Mouse (Mus musculus) stomach, embryonic 16.5 days (tissue): ENCODE results near the gene Wdpcp. TPM values are rescaled to one million over a fixed set of nuclear protein-coding genes. Genes with fewer than 3 reads are reported as not detected.
A peak's percentile ranks its signal among the peaks of the same experiment; 100 is the strongest.
"Not testable (repeated sequence)": the region's sequence is repeated elsewhere in the genome, so short reads cannot be mapped to it uniquely, and the experiment has no call there.

Source experiments
- ATAC-seq: fragments of 200-750 bp; cut with Nextera tagmentation; 2 replicates; pipeline ENCODE4 v1.8.0; 2017; ENCODE audit warnings: moderate number of reproducible peaks, moderate TSS enrichment; ENCODE audit not compliant: insufficient read depth, low FRiP score
- H3K27ac ChIP-seq: fragments of 300-500 bp; sonication (generic); 2 replicates; pipeline ENCODE4 v1.5.1; 2014; ENCODE audit warnings: low read length
- H3K27me3 ChIP-seq: fragments of 300-500 bp; sonication (generic); 2 replicates; pipeline ENCODE4 v1.6.1; 2014; ENCODE audit warnings: low read length, control low read depth, mixed read lengths; ENCODE audit not compliant: control insufficient read depth, insufficient read depth
- H3K36me3 ChIP-seq: fragments of 300-500 bp; sonication (generic); 2 replicates; pipeline ENCODE4 v1.6.1; 2014; ENCODE audit warnings: low read length; ENCODE audit not compliant: control insufficient read depth, insufficient read depth
- H3K4me1 ChIP-seq: fragments of 300-500 bp; sonication (generic); 2 replicates; pipeline ENCODE4 v1.6.1; 2014; ENCODE audit warnings: low read length, control low read depth, mixed read lengths; ENCODE audit not compliant: control insufficient read depth, insufficient read depth
- H3K4me2 ChIP-seq: fragments of 300-500 bp; sonication (generic); 2 replicates; pipeline ENCODE4 v1.6.1; 2014; ENCODE audit warnings: low read depth, low read length, mixed read lengths
- H3K4me3 ChIP-seq: fragments of 300-500 bp; sonication (generic); replicated peaks from 2 replicates; pipeline ENCODE4 v1.5.1; 2014; ENCODE audit warnings: mild to moderate bottlenecking, low read length
- H3K9ac ChIP-seq: fragments of 300-500 bp; sonication (generic); 2 replicates; pipeline ENCODE4 v1.6.1; 2014; ENCODE audit warnings: low read length
- H3K9me3 ChIP-seq: fragments of 300-500 bp; sonication (generic); replicated peaks from 2 replicates; pipeline ENCODE4 v1.6.1; 2016; ENCODE audit warnings: low read length, control low read depth; ENCODE audit not compliant: control insufficient read depth
- WGBS: fragments of 180-500 bp; shearing (Covaris S2); extraction: QIAGEN DNeasy Blood & Tissue Kit; methylation state at CpG from one replicate; pipeline ENCODE4 v1.1.7; 2014; 5-methylcytosine and 5-hydroxymethylcytosine counted together
- polyA plus RNA-seq: library from polyadenylated mRNA; unstranded; fragments of >200 nt; fragmentation: Nextera tagmentation; extraction: Ambion mirVana; gene quantifications from 2 replicates; pipeline ENCODE4 v1.2.1, GENCODE M21; 2015

Wdpcp gene
- 8.9 and 9.2 TPM in 2 replicates for polyA plus RNA-seq

GRCm38 (mm10) chr11:21571700-21572381, at the start of gene Wdpcp, which contains the start of gene Mdh1:
Wdpcp (plus strand) TSS chr11:21572235.
Mdh1 (minus strand) TSS chr11:21572367.
- peak; percentile 98 for ATAC-seq
- Histone ChIP-seq H3K36me3 (no peaks in the 10 kb centered on the region), H3K9ac (peak within 1 kb of the TSS; percentile 75), H3K9me3 (no peaks in the 10 kb centered on the region), H3K4me2 (peak within 1 kb of the TSS; percentile 89), H3K4me3 (peak within 1 kb of the TSS; percentile 72), H3K27ac (peak within 1 kb of the TSS; percentile 89), H3K4me1 (peaks cover 20% of the 10 kb centered on the region), H3K27me3 (no peaks in the 10 kb centered on the region)
- under 1% methylated on average over 42 of the region's 42 CpGs for WGBS

- Histone ChIP-seq H3K4me2 (no peak overlapping the region), H3K27ac (no peak overlapping the region), H3K4me1 (no peaks in the 10 kb centered on the region), H3K9ac (no peak overlapping the region), H3K36me3 (no peaks in the 10 kb centered on the region), H3K27me3 (no peaks in the 10 kb centered on the region), H3K4me3 (no peak overlapping the region), H3K9me3 (no peaks in the 10 kb centered on the region)
- no peak for ATAC-seq
- 36% methylated on average over 2 of the region's 2 CpGs for WGBS
Measured at GRCm38 (mm10) chr11:21528676-21529394, 43.2 kb upstream of the Wdpcp start.

GRCm38 (mm10) chr11:21530856-21531255, 41.2 kb upstream of the Wdpcp start:
- H3K27me3 ChIP-seq, H3K9ac ChIP-seq, H3K9me3 ChIP-seq, H3K27ac ChIP-seq, ATAC-seq, H3K4me2 ChIP-seq, H3K4me3 ChIP-seq, H3K36me3 ChIP-seq, H3K4me1 ChIP-seq: not testable (repeated sequence)
- 83% methylated on average over 2 of the region's 2 CpGs for WGBS

- no peak overlapping the region for H3K9ac ChIP-seq
- H3K4me2 ChIP-seq: no peak overlapping the region
- no peaks in the 10 kb centered on the region for H3K4me1 ChIP-seq
- H3K27ac ChIP-seq: no peak overlapping the region
- H3K36me3 ChIP-seq: no peaks in the 10 kb centered on the region
- 29% methylated on average over 2 of the region's 2 CpGs for WGBS
- H3K4me3 ChIP-seq: no peak overlapping the region
- no peak for ATAC-seq
- H3K27me3 ChIP-seq: no peaks in the 10 kb centered on the region
- H3K9me3 ChIP-seq: no peaks in the 10 kb centered on the region
Measured at GRCm38 (mm10) chr11:21540072-21540471, 32.0 kb upstream of the Wdpcp start.

- H3K4me3 ChIP-seq: no peak overlapping the region
- H3K4me2 ChIP-seq: no peak overlapping the region
- H3K36me3 ChIP-seq: no peaks in the 10 kb centered on the region
- H3K9ac ChIP-seq: no peak overlapping the region
- no peaks in the 10 kb centered on the region for H3K4me1 ChIP-seq
- ATAC-seq: no peak
- H3K27me3 ChIP-seq: no peaks in the 10 kb centered on the region
- H3K27ac ChIP-seq: no peak overlapping the region
- H3K9me3 ChIP-seq: no peaks in the 10 kb centered on the region
- WGBS: 91% methylated on average over 2 of the region's 2 CpGs
Measured at GRCm38 (mm10) chr11:21540622-21541021, 31.4 kb upstream of the Wdpcp start.

GRCm38 (mm10) chr11:21542731-21543130, 29.3 kb upstream of the Wdpcp start:
- H3K4me3 ChIP-seq: no peak overlapping the region
- WGBS: 79% methylated on average over 5 of the region's 5 CpGs
- no peak for ATAC-seq

GRCm38 (mm10) chr11:21545021-21545420, 27.0 kb upstream of the Wdpcp start:
- no peaks in the 10 kb centered on the region for H3K9me3 ChIP-seq
- H3K4me2 ChIP-seq: no peak overlapping the region
- no peaks in the 10 kb centered on the region for H3K4me1 ChIP-seq
- no peak overlapping the region for H3K27ac ChIP-seq
- no peaks in the 10 kb centered on the region for H3K27me3 ChIP-seq
- ATAC-seq: no peak
- no peak overlapping the region for H3K9ac ChIP-seq
- H3K4me3 ChIP-seq: no peak overlapping the region
- 61% methylated on average over 2 of the region's 2 CpGs for WGBS
- no peaks in the 10 kb centered on the region for H3K36me3 ChIP-seq

More at GRCm38 (mm10) chr11:21542731-21543130, 29.3 kb upstream of the Wdpcp start:
- H3K4me2 ChIP-seq: no peak overlapping the region
- H3K27me3 ChIP-seq: no peaks in the 10 kb centered on the region
- no peaks in the 10 kb centered on the region for H3K36me3 ChIP-seq
- no peak overlapping the region for H3K9ac ChIP-seq
- no peaks in the 10 kb centered on the region for H3K9me3 ChIP-seq
- no peaks in the 10 kb centered on the region for H3K4me1 ChIP-seq
- no peak overlapping the region for H3K27ac ChIP-seq

GRCm38 (mm10) chr11:21545951-21546350, 26.1 kb upstream of the Wdpcp start:
- Histone ChIP-seq H3K36me3 (no peaks in the 10 kb centered on the region), H3K27me3 (no peaks in the 10 kb centered on the region), H3K4me1 (no peaks in the 10 kb centered on the region), H3K4me2 (no peak overlapping the region), H3K4me3 (no peak overlapping the region), H3K27ac (no peak overlapping the region), H3K9ac (no peak overlapping the region), H3K9me3 (no peaks in the 10 kb centered on the region)
- ATAC-seq: no peak

- no peak overlapping the region for H3K4me3 ChIP-seq
- H3K9ac ChIP-seq: no peak overlapping the region
- H3K36me3 ChIP-seq: no peaks in the 10 kb centered on the region
- H3K9me3 ChIP-seq: no peaks in the 10 kb centered on the region
- H3K27me3 ChIP-seq: no peaks in the 10 kb centered on the region
- no peak overlapping the region for H3K27ac ChIP-seq
- no peak for ATAC-seq
- H3K4me2 ChIP-seq: no peak overlapping the region
- 57% methylated on average over 1 of the region's 1 CpGs for WGBS
- H3K4me1 ChIP-seq: no peaks in the 10 kb centered on the region
Measured at GRCm38 (mm10) chr11:21546671-21547070, 25.4 kb upstream of the Wdpcp start.
